Mouse (Mus musculus): ENCODE measurements around the gene Ms4a4a. TPM values are rescaled to one million over a fixed set of nuclear protein-coding genes. Genes with fewer than 3 reads are reported as not detected.
"Not testable (repeated sequence)": the region's sequence is repeated elsewhere in the genome, so short reads cannot be mapped to it uniquely, and the experiment has no call there.

Gene Ms4a4a
- polyA plus RNA-seq, 1 experiment from 2014 or later = 3.3 TPM

GRCm38 (mm10) chr19:11387109-11387508 lies 11.8 kb downstream of the Ms4a4a start:
- no peak overlapping the region for H3K9ac ChIP-seq (replicated peaks)
- H3K9me3 ChIP-seq (replicated peaks) = no peaks in the 10 kb centered on the region
- no peak overlapping the region for H3K4me2 ChIP-seq
- no peak for ATAC-seq (ENCODE audit: low FRiP score)
- no peak overlapping the region for H3K27ac ChIP-seq (replicated peaks)
- no peaks in the 10 kb centered on the region for H3K36me3 ChIP-seq
- H3K4me1 ChIP-seq = no peaks in the 10 kb centered on the region
- no peaks in the 10 kb centered on the region for H3K27me3 ChIP-seq (replicated peaks)
- H3K4me3 ChIP-seq (replicated peaks) = no peak overlapping the region
- WGBS = 85% methylated on average over 2 of the region's 2 CpGs

GRCm38 (mm10) chr19:11387685-11388084 lies 12.4 kb downstream of the Ms4a4a start:
- no peaks in the 10 kb centered on the region for H3K9me3 ChIP-seq (replicated peaks)
- H3K36me3 ChIP-seq = no peaks in the 10 kb centered on the region
- no peaks in the 10 kb centered on the region for H3K4me1 ChIP-seq
- H3K9ac ChIP-seq (replicated peaks) = no peak overlapping the region
- H3K27me3 ChIP-seq (replicated peaks) = no peaks in the 10 kb centered on the region
- no peak overlapping the region for H3K27ac ChIP-seq (replicated peaks)
- no peak overlapping the region for H3K4me3 ChIP-seq (replicated peaks)
- H3K4me2 ChIP-seq = no peak overlapping the region
- 90% methylated on average over 4 of the region's 4 CpGs for WGBS
- no peak for ATAC-seq (ENCODE audit: low FRiP score)

- no peak overlapping the region for H3K27ac ChIP-seq (replicated peaks)
- no peak for ATAC-seq (ENCODE audit: low FRiP score)
- H3K27me3 ChIP-seq (replicated peaks) = no peaks in the 10 kb centered on the region
- no peaks in the 10 kb centered on the region for H3K36me3 ChIP-seq
- no peak overlapping the region for H3K9ac ChIP-seq (replicated peaks)
- no peaks in the 10 kb centered on the region for H3K4me1 ChIP-seq
- no peaks in the 10 kb centered on the region for H3K9me3 ChIP-seq (replicated peaks)
- WGBS = 78% methylated on average over 2 of the region's 2 CpGs
- no peak overlapping the region for H3K4me2 ChIP-seq
- no peak overlapping the region for H3K4me3 ChIP-seq (replicated peaks)
Observed at GRCm38 (mm10) chr19:11388949-11389348, 13.6 kb downstream of the Ms4a4a start.

GRCm38 (mm10) chr19:11395769-11396168 lies 20.4 kb downstream of the Ms4a4a start:
- ATAC-seq (ENCODE audit: low FRiP score) = no peak
- no peak overlapping the region for H3K9ac ChIP-seq (replicated peaks)
- H3K27ac ChIP-seq (replicated peaks) = no peak overlapping the region
- H3K36me3 ChIP-seq = no peaks in the 10 kb centered on the region
- H3K27me3 ChIP-seq (replicated peaks) = no peaks in the 10 kb centered on the region
- H3K4me2 ChIP-seq = no peak overlapping the region
- H3K4me3 ChIP-seq (replicated peaks) = no peak overlapping the region
- no peaks in the 10 kb centered on the region for H3K4me1 ChIP-seq
- H3K9me3 ChIP-seq (replicated peaks) = no peaks in the 10 kb centered on the region

- no peaks in the 10 kb centered on the region for H3K9me3 ChIP-seq (replicated peaks)
- H3K9ac ChIP-seq (replicated peaks) = no peak within 1 kb of the TSS
- WGBS = 89% methylated on average over 3 of the region's 3 CpGs
- H3K4me3 ChIP-seq (replicated peaks) = no peak within 1 kb of the TSS
- no peak within 1 kb of the TSS for H3K27ac ChIP-seq (replicated peaks)
- ATAC-seq (ENCODE audit: low FRiP score) = no peak
- H3K36me3 ChIP-seq = no peaks in the 10 kb centered on the region
- H3K4me2 ChIP-seq = no peak within 1 kb of the TSS
- H3K4me1 ChIP-seq = no peaks in the 10 kb centered on the region
- no peaks in the 10 kb centered on the region for H3K27me3 ChIP-seq (replicated peaks)
Observed at GRCm38 (mm10) chr19:11404527-11404926, 29.2 kb downstream of the Ms4a4a start, which contains the start of gene Ms4a4c. Gene Ms4a4c, plus strand, starts transcription at chr19:11404770.

- H3K9me3 ChIP-seq (replicated peaks) = no peaks in the 10 kb centered on the region
Observed at GRCm38 (mm10) chr19:11407428-11407827, 32.1 kb downstream of the Ms4a4a start.

GRCm38 (mm10) chr19:11408591-11408990 lies 33.3 kb downstream of the Ms4a4a start:
- no peaks in the 10 kb centered on the region for H3K27me3 ChIP-seq (replicated peaks)
- ATAC-seq (ENCODE audit: low FRiP score) = no peak
- H3K4me3 ChIP-seq (replicated peaks) = no peak overlapping the region
- H3K4me2 ChIP-seq = no peak overlapping the region
- no peaks in the 10 kb centered on the region for H3K36me3 ChIP-seq
- WGBS = 90% methylated on average over 1 of the region's 1 CpGs
- H3K4me1 ChIP-seq = no peaks in the 10 kb centered on the region
- no peak overlapping the region for H3K27ac ChIP-seq (replicated peaks)
- H3K9me3 ChIP-seq (replicated peaks) = no peaks in the 10 kb centered on the region
- no peak overlapping the region for H3K9ac ChIP-seq (replicated peaks)

More at GRCm38 (mm10) chr19:11407428-11407827, 32.1 kb downstream of the Ms4a4a start:
- ATAC-seq (ENCODE audit: low FRiP score) = no peak
- Histone ChIP-seq H3K36me3 (no peaks in the 10 kb centered on the region), H3K27ac (replicated peaks) (no peak overlapping the region), H3K4me1 (no peaks in the 10 kb centered on the region), H3K27me3 (replicated peaks) (no peaks in the 10 kb centered on the region), H3K4me2 (no peak overlapping the region), H3K9ac (replicated peaks) (no peak overlapping the region), H3K4me3 (replicated peaks) (no peak overlapping the region)

GRCm38 (mm10) chr19:11411640-11412039 lies 36.3 kb downstream of the Ms4a4a start:
- Histone ChIP-seq H3K9ac (replicated peaks) (no peak overlapping the region), H3K36me3 (no peaks in the 10 kb centered on the region), H3K9me3 (replicated peaks) (no peaks in the 10 kb centered on the region), H3K27me3 (replicated peaks) (no peaks in the 10 kb centered on the region), H3K27ac (replicated peaks) (no peak overlapping the region), H3K4me1 (no peaks in the 10 kb centered on the region), H3K4me2 (no peak overlapping the region), H3K4me3 (replicated peaks) (no peak overlapping the region)
- 100% methylated on average over 1 of the region's 1 CpGs for WGBS
- ATAC-seq (ENCODE audit: low FRiP score) = no peak

GRCm38 (mm10) chr19:11414084-11414483 lies 38.8 kb downstream of the Ms4a4a start:
- Histone ChIP-seq H3K27me3 (replicated peaks) (no peaks in the 10 kb centered on the region), H3K36me3 (no peaks in the 10 kb centered on the region), H3K4me1 (no peaks in the 10 kb centered on the region), H3K9ac (replicated peaks) (no peak overlapping the region), H3K9me3 (replicated peaks) (no peaks in the 10 kb centered on the region), H3K27ac (replicated peaks) (no peak overlapping the region), H3K4me2 (no peak overlapping the region), H3K4me3 (replicated peaks) (no peak overlapping the region)
- ATAC-seq (ENCODE audit: low FRiP score) = no peak
- WGBS = 93% methylated on average over 1 of the region's 1 CpGs

GRCm38 (mm10) chr19:11415581-11415980 lies 40.3 kb downstream of the Ms4a4a start:
- Histone ChIP-seq H3K36me3 (no peaks in the 10 kb centered on the region), H3K9me3 (replicated peaks) (no peaks in the 10 kb centered on the region), H3K4me1 (no peaks in the 10 kb centered on the region), H3K4me3 (replicated peaks) (no peak overlapping the region), H3K27me3 (replicated peaks) (no peaks in the 10 kb centered on the region), H3K27ac (replicated peaks) (no peak overlapping the region), H3K9ac (replicated peaks) (no peak overlapping the region), H3K4me2 (no peak overlapping the region)
- ATAC-seq (ENCODE audit: low FRiP score) = no peak
- 81% methylated on average over 3 of the region's 3 CpGs for WGBS

- H3K9ac ChIP-seq (replicated peaks); H3K4me1 ChIP-seq; H3K27ac ChIP-seq (replicated peaks); H3K4me2 ChIP-seq; H3K9me3 ChIP-seq (replicated peaks); H3K27me3 ChIP-seq (replicated peaks); H3K4me3 ChIP-seq (replicated peaks); H3K36me3 ChIP-seq; ATAC-seq (ENCODE audit: low FRiP score): not testable (repeated sequence)
- 82% methylated on average over 3 of the region's 3 CpGs for WGBS
Observed at GRCm38 (mm10) chr19:11418865-11419264, 43.5 kb downstream of the Ms4a4a start.

GRCm38 (mm10) chr19:11431209-11431608 lies 55.9 kb downstream of the Ms4a4a start:
- H3K4me1 ChIP-seq; H3K27me3 ChIP-seq (replicated peaks); H3K27ac ChIP-seq (replicated peaks); H3K36me3 ChIP-seq; H3K9ac ChIP-seq (replicated peaks); H3K9me3 ChIP-seq (replicated peaks); ATAC-seq (ENCODE audit: low FRiP score); H3K4me2 ChIP-seq; H3K4me3 ChIP-seq (replicated peaks): not testable (repeated sequence)
- WGBS = 94% methylated on average over 1 of the region's 1 CpGs
